Mouse (Mus musculus) C2C12 (cell line): ENCODE measurements at regions not wholly inside any gene's neighbourhood (a gene's known extent, or its start where the extent isn't known, plus 50 kb on each side); places are given as distances from the start of the nearest gene placed in this dataset.

Experiments
- H3K27me3 ChIP-seq: one replicate; pipeline ENCODE4 v1.6.1; 2011; ENCODE audit not compliant: control insufficient read depth, insufficient read depth, insufficient read length
- H3K36me3 ChIP-seq: one replicate; pipeline ENCODE4 v1.6.1; 2011; ENCODE audit not compliant: control insufficient read depth, insufficient read depth
- H3K4me3 ChIP-seq: one replicate; pipeline ENCODE4 v1.5.1; 2011; ENCODE audit warnings: mild to moderate bottlenecking, control low read depth; ENCODE audit not compliant: poor library complexity, insufficient read depth, severe bottlenecking
- H3K79me2 ChIP-seq: one replicate; pipeline ENCODE4 v1.6.1; 2011; ENCODE audit not compliant: control insufficient read depth, insufficient read depth
- H3K79me3 ChIP-seq: one replicate; pipeline ENCODE4 v1.6.1; 2011; ENCODE audit warnings: low read depth, control low read depth
- H3ac ChIP-seq: one replicate; pipeline ENCODE3; 2011; ENCODE audit warnings: low read depth; ENCODE audit not compliant: control insufficient read depth, insufficient read length
- CEBPB ChIP-seq: IDR thresholded peaks from one replicate; pipeline ENCODE4 v1.6.1; 2011; ENCODE audit warnings: low read depth, mild to moderate bottlenecking, control low read depth, moderate library complexity
- CTCF ChIP-seq: IDR thresholded peaks from one replicate; pipeline ENCODE4 v1.5.1; 2011; ENCODE audit not compliant: control insufficient read depth, insufficient read depth, insufficient read length
- FOSL1 ChIP-seq: IDR thresholded peaks from one replicate; pipeline ENCODE4 v1.8.0; 2011; ENCODE audit warnings: mild to moderate bottlenecking, low read length; ENCODE audit not compliant: poor library complexity, insufficient read depth, severe bottlenecking
- MAX ChIP-seq: IDR thresholded peaks from one replicate; pipeline ENCODE4 v1.6.1; 2011; ENCODE audit warnings: mild to moderate bottlenecking, control low read depth
- MYOD1 ChIP-seq: IDR thresholded peaks from one replicate; pipeline ENCODE4 v1.6.1; 2011; ENCODE audit warnings: low read depth; ENCODE audit not compliant: control insufficient read depth, insufficient read length
- MYOG ChIP-seq: IDR thresholded peaks from one replicate; pipeline ENCODE4 v1.6.1; 2011; ENCODE audit not compliant: control insufficient read depth, insufficient read length; ENCODE audit errors: extremely low read depth
- USF1 ChIP-seq: IDR thresholded peaks from one replicate; pipeline ENCODE4 v1.6.1; 2011; ENCODE audit warnings: low read depth, mild to moderate bottlenecking, control low read depth, moderate library complexity

DNA sequence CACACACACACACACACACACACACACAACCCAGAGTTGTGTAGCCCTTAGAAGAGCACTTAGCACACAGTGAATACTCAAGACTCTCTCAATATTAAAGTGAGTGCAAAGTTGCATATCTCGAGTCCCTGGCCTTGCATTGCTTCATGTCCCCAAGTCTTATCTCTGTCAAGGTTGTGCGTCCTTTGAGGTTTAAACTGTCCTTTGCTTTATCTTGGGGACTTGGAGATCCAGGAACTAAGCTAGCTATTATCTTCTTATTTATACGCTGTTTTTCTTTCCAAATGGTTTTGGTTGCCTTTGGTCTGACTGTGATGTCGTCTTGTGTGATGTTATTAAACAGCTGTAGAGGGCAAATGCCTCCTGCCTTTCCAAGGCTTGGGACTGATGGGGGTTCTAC is 89.2 kb upstream of the Cxcr4 start:
- no peak for TF ChIP-seq FOSL1
- TF ChIP-seq MYOD1: no peak
- no peak for TF ChIP-seq CEBPB
- no peak for TF ChIP-seq MAX
- no peak for TF ChIP-seq CTCF
- TF ChIP-seq USF1: no peak
- no peak for TF ChIP-seq MYOG
- no peaks in the 10 kb centered on the region for H3K36me3 ChIP-seq
- no peaks in the 10 kb centered on the region for H3K27me3 ChIP-seq
- H3ac ChIP-seq: no peak overlapping the region
- no peaks in the 10 kb centered on the region for H3K79me2 ChIP-seq
- H3K79me3 ChIP-seq: no peaks in the 10 kb centered on the region
- H3K4me3 ChIP-seq: no peak overlapping the region

DNA sequence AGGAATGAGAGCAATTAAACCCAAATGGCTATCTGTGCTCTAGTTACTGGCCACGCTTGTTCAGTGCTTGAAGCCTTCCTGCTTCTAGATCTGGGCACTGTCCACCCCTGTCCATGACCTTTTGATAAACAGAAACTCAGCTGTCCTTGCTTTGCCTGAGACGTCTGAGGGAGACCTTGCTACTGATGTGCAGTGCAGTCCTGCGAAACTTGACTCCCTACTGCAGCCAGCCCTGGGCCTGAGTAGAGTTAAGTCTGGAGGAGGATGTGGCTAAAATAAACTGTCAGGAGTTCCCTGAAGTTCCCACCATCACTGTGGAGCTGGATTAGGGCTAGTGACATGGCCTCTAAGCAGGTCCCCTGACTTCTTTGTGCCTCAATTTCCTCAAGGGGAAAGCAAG is 88.4 kb upstream of the Cxcr4 start:
- H3ac ChIP-seq: no peak overlapping the region
- no peak overlapping the region for H3K4me3 ChIP-seq
- TF ChIP-seq MAX: no peak
- no peak for TF ChIP-seq FOSL1
- no peak for TF ChIP-seq MYOD1
- no peak for TF ChIP-seq USF1
- TF ChIP-seq CTCF: no peak
- TF ChIP-seq MYOG: no peak
- no peak for TF ChIP-seq CEBPB
- H3K79me2 ChIP-seq: no peaks in the 10 kb centered on the region
- no peaks in the 10 kb centered on the region for H3K36me3 ChIP-seq
- H3K79me3 ChIP-seq: no peaks in the 10 kb centered on the region
- H3K27me3 ChIP-seq: no peaks in the 10 kb centered on the region

DNA sequence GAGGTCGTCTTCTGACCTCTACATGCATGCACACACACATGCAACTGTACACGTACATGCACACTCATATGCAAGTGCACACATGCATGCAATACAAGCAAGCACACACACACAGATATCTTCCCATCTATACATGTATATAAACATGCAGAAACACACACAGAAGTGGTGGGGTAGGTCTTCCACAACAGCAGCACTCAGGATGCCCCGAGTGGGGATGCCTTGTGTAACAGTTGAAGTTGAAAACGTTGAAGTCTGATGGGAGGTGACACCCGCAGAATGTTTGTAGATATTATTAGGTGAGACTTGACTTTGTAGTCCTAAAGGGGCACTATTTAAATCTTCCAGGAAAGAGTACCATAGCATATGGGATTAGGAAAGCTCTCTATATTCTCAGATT is 87.9 kb upstream of the Cxcr4 start:
- H3K79me2 ChIP-seq: no peaks in the 10 kb centered on the region
- no peaks in the 10 kb centered on the region for H3K79me3 ChIP-seq
- TF ChIP-seq FOSL1 (no peak), MYOD1 (no peak), MAX (no peak), CTCF (no peak), MYOG (no peak), CEBPB (no peak), USF1 (no peak)
- H3K36me3 ChIP-seq: no peaks in the 10 kb centered on the region
- H3K27me3 ChIP-seq: no peaks in the 10 kb centered on the region
- no peak overlapping the region for H3ac ChIP-seq
- no peak overlapping the region for H3K4me3 ChIP-seq

DNA sequence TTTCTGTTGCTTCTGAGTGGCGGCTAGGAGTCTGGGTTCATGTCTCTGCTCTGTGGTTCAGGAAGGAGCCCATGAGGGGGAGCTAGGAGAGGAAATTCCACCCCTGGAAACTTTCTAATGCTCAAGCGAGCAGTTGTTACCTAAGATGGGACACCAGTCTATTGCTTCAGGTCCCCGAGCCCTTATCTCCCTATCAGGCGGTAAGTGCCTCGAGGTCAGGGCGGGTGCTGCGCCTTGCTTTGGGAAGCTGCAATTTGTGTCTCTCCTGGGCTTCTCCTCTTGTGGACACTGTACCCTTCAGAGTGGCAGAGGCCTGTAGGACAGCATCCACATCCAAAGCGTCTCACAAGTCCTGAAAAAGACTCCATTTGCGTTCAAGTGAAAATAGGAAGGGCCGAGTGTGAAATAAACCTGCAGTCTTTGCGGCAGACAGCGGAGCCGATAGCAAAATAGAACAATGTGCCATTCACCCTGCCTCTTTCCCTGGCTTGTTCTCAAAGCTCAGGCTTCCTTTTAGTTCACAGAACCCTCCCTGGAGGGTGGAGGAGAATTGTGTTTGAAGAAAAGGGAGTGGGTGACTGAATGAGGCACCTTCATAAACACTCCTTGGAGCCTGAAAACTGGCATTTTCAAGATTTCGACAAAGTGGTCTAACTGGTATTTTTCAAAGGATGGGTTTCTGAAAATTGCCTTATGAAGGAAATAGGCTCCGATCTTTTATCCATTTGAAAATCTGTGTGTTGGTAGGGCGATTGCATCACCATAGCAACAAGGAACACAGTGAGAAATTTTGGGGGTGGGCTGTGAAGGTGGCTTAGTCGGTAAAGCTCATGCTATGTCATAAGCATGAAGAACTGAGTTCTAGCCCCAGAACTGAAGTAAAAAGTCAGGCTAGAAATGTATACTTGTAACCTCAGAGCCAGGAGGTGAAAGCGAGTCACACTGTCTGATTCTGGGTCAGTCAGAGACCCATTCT is 87.2 kb upstream of the Cxcr4 start:
- TF ChIP-seq CTCF (no peak), MYOG (no peak), MAX (no peak), USF1 (no peak), MYOD1 (no peak), FOSL1 (no peak), CEBPB (no peak)
- H3K79me2 ChIP-seq: no peaks in the 10 kb centered on the region
- H3K79me3 ChIP-seq: no peaks in the 10 kb centered on the region
- no peaks in the 10 kb centered on the region for H3K36me3 ChIP-seq
- no peaks in the 10 kb centered on the region for H3K27me3 ChIP-seq
- no peak overlapping the region for H3K4me3 ChIP-seq
- H3ac ChIP-seq: no peak overlapping the region

DNA sequence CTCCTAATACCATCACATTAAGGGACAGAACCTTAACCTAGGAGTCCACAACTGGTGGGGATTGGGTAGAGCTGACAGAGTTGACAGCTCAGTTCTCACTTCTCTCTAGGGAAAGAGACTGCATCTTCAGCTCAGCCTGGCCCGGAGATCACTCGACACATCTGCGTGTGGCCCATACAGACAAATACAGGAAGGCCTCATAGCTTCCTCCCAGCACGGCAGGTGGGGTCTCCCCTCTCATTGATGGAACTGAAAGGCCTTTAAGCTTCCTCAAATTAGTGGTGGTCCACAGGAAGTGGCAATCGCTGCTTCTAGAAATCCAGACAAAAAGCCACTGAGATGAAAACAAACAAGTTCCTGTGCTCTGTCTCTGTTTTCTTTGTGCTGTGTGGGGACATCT is 83.4 kb upstream of the Cxcr4 start:
- H3K4me3 ChIP-seq: no peak overlapping the region
- H3K36me3 ChIP-seq: no peaks in the 10 kb centered on the region
- H3K27me3 ChIP-seq: no peaks in the 10 kb centered on the region
- TF ChIP-seq CEBPB (no peak), MYOD1 (no peak), USF1 (no peak), MYOG (no peak), CTCF (no peak), FOSL1 (no peak), MAX (no peak)
- no peaks in the 10 kb centered on the region for H3K79me2 ChIP-seq
- no peak overlapping the region for H3ac ChIP-seq
- no peaks in the 10 kb centered on the region for H3K79me3 ChIP-seq

DNA sequence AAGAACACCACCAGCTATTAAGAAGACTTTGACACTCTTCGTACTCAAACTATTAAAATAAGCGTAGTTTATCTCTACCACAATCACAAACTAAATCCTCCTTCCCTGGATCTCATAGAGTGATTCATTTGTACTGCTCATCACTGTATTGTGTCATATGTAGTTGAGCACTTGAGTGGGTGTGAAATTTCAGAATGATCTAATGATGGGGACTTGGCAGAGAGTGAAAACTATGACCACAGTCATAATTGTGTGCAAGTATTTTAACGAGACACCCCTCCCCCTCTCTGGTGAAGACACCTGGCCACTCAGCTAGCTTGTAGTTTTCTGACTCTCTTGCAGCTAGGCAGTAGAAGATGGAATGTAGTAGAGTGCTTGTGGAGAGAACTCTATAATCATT is 80.2 kb upstream of the Cxcr4 start:
- Histone ChIP-seq H3ac (no peak overlapping the region), H3K4me3 (no peak overlapping the region), H3K79me3 (no peaks in the 10 kb centered on the region), H3K36me3 (no peaks in the 10 kb centered on the region), H3K27me3 (no peaks in the 10 kb centered on the region), H3K79me2 (no peaks in the 10 kb centered on the region)
- no peak for TF ChIP-seq MYOG
- TF ChIP-seq CEBPB: no peak
- no peak for TF ChIP-seq CTCF
- TF ChIP-seq MYOD1: no peak
- TF ChIP-seq USF1: no peak
- no peak for TF ChIP-seq FOSL1
- no peak for TF ChIP-seq MAX
